23 mouse cellular contexts compared by ENCODE assay signal in the genomic region with DNA sequence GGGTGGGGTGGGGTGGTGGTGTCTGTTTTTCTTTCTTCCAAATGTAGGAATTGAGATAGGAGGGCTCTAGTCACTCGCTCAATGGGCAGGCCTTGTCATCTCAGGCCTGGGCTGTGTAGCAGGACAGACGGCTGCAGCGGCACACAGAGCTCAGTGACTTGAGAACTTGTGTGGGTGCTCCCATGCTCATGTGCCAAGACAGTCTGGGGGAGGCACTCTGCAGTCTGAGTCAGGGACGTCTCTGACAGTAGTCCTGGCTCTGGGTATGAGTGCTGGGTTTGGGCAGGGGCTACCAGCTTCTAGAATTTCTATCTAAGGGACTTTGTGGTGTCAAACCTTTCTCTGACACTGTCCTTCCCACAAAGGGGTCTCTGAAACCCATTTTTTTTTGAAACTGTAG.
"Had no signal": no experiment of that assay in that cellular context is flagged by ENCODE, and none has a peak within 500 bp of the region (broad histone marks: within the 10 kb centered on the region; RNA-seq: fewer than 3 reads in every experiment).

No protein-coding gene starts in this region.

- DNase-seq: liver, embryonic 13.5 days; lung, adult 2 months had no signal

- H3K36me3 ChIP-seq: limb, embryonic 10.5 days; limb, embryonic 12.5 days; limb, embryonic 13.5 days; limb, embryonic 15.5 days; liver, embryonic 12.5 days; liver, embryonic 13.5 days; liver, embryonic 15.5 days; lung, embryonic 15.5 days; midbrain, embryonic 10.5 days; midbrain, embryonic 12.5 days; midbrain, embryonic 13.5 days; midbrain, embryonic 15.5 days; neural tube, embryonic 12.5 days had no signal

- H3K27ac ChIP-seq: limb, embryonic 10.5 days; limb, embryonic 12.5 days; limb, embryonic 13.5 days; limb, embryonic 15.5 days; liver, embryonic 12.5 days; liver, embryonic 13.5 days; liver, embryonic 14.5 days; liver, embryonic 15.5 days; lung, embryonic 15.5 days; macrophage; midbrain, embryonic 10.5 days; midbrain, embryonic 12.5 days; midbrain, embryonic 13.5 days; midbrain, embryonic 15.5 days; neural tube, embryonic 12.5 days had no signal

- H3K9me3 ChIP-seq: limb, embryonic 10.5 days; limb, embryonic 12.5 days; limb, embryonic 13.5 days; limb, embryonic 15.5 days; liver, embryonic 12.5 days; liver, embryonic 13.5 days; liver, embryonic 15.5 days; lung, embryonic 15.5 days; midbrain, embryonic 10.5 days; midbrain, embryonic 12.5 days; midbrain, embryonic 15.5 days; neural tube, embryonic 12.5 days had no signal

- H3K27me3 ChIP-seq: limb, embryonic 15.5 days; liver, embryonic 12.5 days; liver, embryonic 13.5 days; liver, embryonic 15.5 days; lung, embryonic 15.5 days; midbrain, embryonic 13.5 days; midbrain, embryonic 15.5 days; neural tube, embryonic 12.5 days had no signal

- ATAC-seq: liver, embryonic 12.5 days; liver, postnatal 0 days; midbrain, embryonic 13.5 days; midbrain, embryonic 15.5 days; midbrain, embryonic 16.5 days had no signal

- H3K4me2 ChIP-seq: limb, embryonic 12.5 days; limb, embryonic 13.5 days; limb, embryonic 15.5 days; liver, embryonic 11.5 days; liver, embryonic 12.5 days; liver, embryonic 13.5 days; liver, embryonic 15.5 days; lung, embryonic 14.5 days; lung, embryonic 15.5 days; midbrain, embryonic 11.5 days; midbrain, embryonic 12.5 days; midbrain, embryonic 13.5 days; midbrain, embryonic 15.5 days; neural tube, embryonic 12.5 days had no signal

- H3K4me1 ChIP-seq: limb, embryonic 10.5 days; limb, embryonic 13.5 days; liver, embryonic 12.5 days; liver, embryonic 13.5 days; liver, embryonic 15.5 days; lung, embryonic 15.5 days; midbrain, embryonic 12.5 days; midbrain, embryonic 13.5 days; neural tube, embryonic 12.5 days had no signal

- H3K9ac ChIP-seq: limb, embryonic 12.5 days; limb, embryonic 13.5 days; limb, embryonic 15.5 days; liver, embryonic 12.5 days; liver, embryonic 13.5 days; liver, embryonic 14.5 days; liver, embryonic 15.5 days; liver, postnatal 0 days; lung, embryonic 14.5 days; lung, embryonic 15.5 days; midbrain, embryonic 12.5 days; midbrain, embryonic 13.5 days; midbrain, embryonic 15.5 days; neural tube, embryonic 12.5 days had no signal

- H3K4me3 ChIP-seq: limb, embryonic 10.5 days; limb, embryonic 12.5 days; limb, embryonic 13.5 days; limb, embryonic 15.5 days; liver, embryonic 12.5 days; liver, embryonic 13.5 days; liver, embryonic 15.5 days; lung, embryonic 15.5 days; megakaryocyte, embryonic 14.5 days; midbrain, embryonic 10.5 days; midbrain, embryonic 12.5 days; midbrain, embryonic 13.5 days; midbrain, embryonic 15.5 days; myocyte; neural tube, embryonic 12.5 days had no signal
